Comparison of ENCODE assay signal across 10 mouse cellular contexts in genomic region chr14:27173178-27173803, GRCm38 (mm10). TPM values are rescaled to one million over a fixed set of nuclear protein-coding genes. Genes with fewer than 3 reads are reported as not detected.
A peak's percentile ranks its signal among the peaks of the same experiment; 100 is the strongest.
DNase-seq lines count a peak whose midpoint lies in the region; ATAC-seq lines count a peak whose summit lies in the region.
"Had no signal": no experiment of that assay in that cellular context is flagged by ENCODE, and none has a peak within 500 bp of the region (broad histone marks: within the 10 kb centered on the region; RNA-seq: fewer than 3 reads in every experiment).

No protein-coding gene starts in this region.

- intact Hi-C loops in heart, postnatal 14 days (cut with DNase I), result no loop called here

- H3K9ac ChIP-seq in liver, embryonic 11.5 days (ENCODE audit: low read depth, low read length), result no peak overlapping the region

- no peaks in the 10 kb centered on the region for H3K36me3 ChIP-seq in heart, embryonic 10.5 days
- no peaks in the 10 kb centered on the region for H3K36me3 ChIP-seq in liver, embryonic 11.5 days (ENCODE audit: control insufficient read depth, insufficient read depth, low read length)
- H3K36me3 ChIP-seq: forebrain, embryonic 10.5 days had no signal

- no peak for ATAC-seq in frontal cortex, adult (ENCODE audit: low TSS enrichment)
- ATAC-seq in liver, embryonic 11.5 days (replicated peaks; ENCODE audit: low FRiP score), result no peak

- no peak overlapping the region for H3K4me2 ChIP-seq in liver, embryonic 11.5 days

- H3K4me1 ChIP-seq in heart, embryonic 10.5 days, result peaks cover 25% of the 10 kb centered on the region
- H3K4me1 ChIP-seq in liver, embryonic 11.5 days (replicated peaks; ENCODE audit: control insufficient read depth, insufficient read depth, low read length), result no peaks in the 10 kb centered on the region

- H3K27me3 ChIP-seq in heart, embryonic 10.5 days (ENCODE audit: insufficient read depth, poor library complexity, severe bottlenecking), result peaks cover 25% of the 10 kb centered on the region
- no peaks in the 10 kb centered on the region for H3K27me3 ChIP-seq in liver, embryonic 11.5 days (replicated peaks; ENCODE audit: control insufficient read depth, insufficient read depth, low read length)

- H3K27ac ChIP-seq in heart, embryonic 10.5 days, result no peak overlapping the region
- H3K27ac ChIP-seq in liver, embryonic 11.5 days (ENCODE audit: low read depth, low read length), result no peak overlapping the region
- H3K27ac ChIP-seq: forebrain, embryonic 10.5 days had no signal

- no peak overlapping the region for H3K4me3 ChIP-seq in heart, embryonic 10.5 days
- H3K4me3 ChIP-seq in liver, embryonic 11.5 days (ENCODE audit: low read depth, low read length), result no peak overlapping the region
- H3K4me3 ChIP-seq: forebrain, embryonic 10.5 days had no signal

- peak; percentile 98 for DNase-seq in heart, adult 11 months
- no peak for DNase-seq in heart, embryonic 10.5 days (ENCODE audit: low spot score)
- DNase-seq in adrenal gland, postnatal 14 days, result peak; percentile 72
- peak; percentile 67 to 79 for DNase-seq in heart, postnatal 14 days
- DNase-seq in lung, postnatal 14 days, result peak; percentile 59
- DNase-seq in liver, embryonic 11.5 days (ENCODE audit: low spot score), result no peak
- no peak for DNase-seq in c-Kit-positive CD71-positive TER-119-positive erythroid progenitor cells, embryonic 14.5 days (ENCODE audit: low spot score)
- DNase-seq: cerebellum, adult 8-10 months had no signal

- WGBS in heart, embryonic 10.5 days, result 87% methylated on average over 10 of the region's 10 CpGs
- WGBS in liver, embryonic 11.5 days, result 84% methylated on average over 10 of the region's 10 CpGs

- H3K9me3 ChIP-seq in heart, embryonic 10.5 days, result no peaks in the 10 kb centered on the region
- H3K9me3 ChIP-seq in liver, embryonic 11.5 days (ENCODE audit: control insufficient read depth, low read length), result no peaks in the 10 kb centered on the region
- H3K9me3 ChIP-seq: forebrain, embryonic 10.5 days had no signal

RNA-seq across cellular contexts. Expression of gene Arhgef3, which starts 58.6 kb away (rescaled TPM):
- 8.6 and 13.0 TPM in 2 replicates for polyA plus RNA-seq in heart, embryonic 10.5 days (2016; fragmentation: Nextera tagmentation; extraction: Ambion mirVana)
- total RNA-seq in adrenal gland, postnatal 14 days (2021), result 34.2 and 43.5 TPM in 2 replicates
- total RNA-seq in heart, postnatal 14 days (2021), result 10 to 100 TPM; 30.6 to 32.1 TPM
- 6.4 and 6.8 TPM in 2 replicates for polyA plus RNA-seq in liver, embryonic 11.5 days (2014; fragmentation: Nextera tagmentation; extraction: Ambion mirVana)

Comparison
In these comparisons a context has a peak if more than half of its experiments do, and no peak if none do; other contexts are left out.
1. DNase-seq: peak in heart, adult 11 months (single experiment), adrenal gland, postnatal 14 days (single experiment), heart, postnatal 14 days (2 of 2) and lung, postnatal 14 days (single experiment); none in heart, embryonic 10.5 days (single experiment), liver, embryonic 11.5 days (single experiment) and c-Kit-positive CD71-positive TER-119-positive erythroid progenitor cells, embryonic 14.5 days (single experiment).